Mouse (Mus musculus): ENCODE data around the gene Gm9789. TPM values are rescaled to one million over a fixed set of nuclear protein-coding genes. Genes with fewer than 3 reads are reported as not detected.
"Not testable (repeated sequence)": the region's sequence is repeated elsewhere in the genome, so short reads cannot be mapped to it uniquely, and the experiment has no call there.

Gm9789 gene
- not detected in 2 replicates for polyA plus RNA-seq (2014; fragmentation: Nextera tagmentation; extraction: Ambion mirVana)

DNA sequence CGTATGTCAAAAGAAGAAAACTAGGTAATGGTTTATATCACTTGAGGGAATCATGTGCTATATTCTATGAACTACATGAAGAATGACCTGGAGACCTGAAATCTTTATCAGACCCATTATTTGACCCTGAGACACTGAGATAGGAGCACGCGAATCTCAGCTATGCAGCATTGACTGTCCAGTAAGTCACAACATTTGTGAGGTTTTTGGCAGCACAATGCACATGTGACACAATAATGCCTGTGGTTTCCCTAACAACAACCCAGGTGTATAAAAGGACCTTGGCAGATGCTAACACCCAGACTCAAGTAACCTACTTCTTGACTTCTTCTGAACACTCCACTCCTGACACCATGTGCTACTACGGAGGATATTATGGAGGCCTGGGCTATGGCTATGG is at the start of gene Gm9789:
Gene Gm9789 (plus strand): TSS at position 301 of the 400 bp plus-strand sequence.
- Histone ChIP-seq H3K9me3 (ENCODE audit: control insufficient read depth, low read length) (0 out of 2 replicates have a peak, but pooled peaks cover 2% of the 10 kb centered on the region), H3K4me3 (ENCODE audit: low read depth, low read length) (no peak within 1 kb of the TSS), H3K36me3 (ENCODE audit: control insufficient read depth, insufficient read depth, low read length) (no peaks in the 10 kb centered on the region), H3K4me2 (no peak within 1 kb of the TSS), H3K27me3 (replicated peaks; ENCODE audit: control insufficient read depth, insufficient read depth, low read length) (no peaks in the 10 kb centered on the region), H3K27ac (ENCODE audit: low read depth, low read length) (no peak within 1 kb of the TSS), H3K4me1 (replicated peaks; ENCODE audit: control insufficient read depth, insufficient read depth, low read length) (no peaks in the 10 kb centered on the region), H3K9ac (ENCODE audit: low read depth, low read length) (no peak within 1 kb of the TSS)
- 77% methylated on average over 4 of the region's 4 CpGs for WGBS
- ATAC-seq (replicated peaks; ENCODE audit: low FRiP score) (no peak), DNase-seq (ENCODE audit: low spot score) (no peak)

DNA sequence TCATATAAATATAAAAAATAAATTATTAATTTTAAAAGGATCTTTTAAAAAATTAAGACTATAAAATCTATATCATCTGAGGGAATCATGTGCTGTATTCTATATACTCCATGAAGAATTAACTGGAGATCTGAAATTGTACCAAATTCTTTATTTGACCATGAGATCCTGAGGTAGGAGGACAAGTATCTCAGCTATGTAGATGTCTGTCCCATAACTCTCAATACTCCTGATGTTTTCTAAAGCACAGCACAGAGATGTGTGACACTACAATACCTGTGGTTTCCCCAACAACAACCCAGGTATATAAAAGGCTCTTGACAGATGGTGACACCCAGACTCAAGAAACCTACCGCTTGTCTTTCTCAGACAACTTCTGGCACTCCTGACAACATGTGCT is 17.2 kb upstream of the Gm9789 start, which contains the start of gene Gm6358:
Gene Gm6358 (plus strand): TSS at position 301 of the 400 bp plus-strand sequence.
- Histone ChIP-seq H3K36me3 (ENCODE audit: control insufficient read depth, insufficient read depth, low read length) (no peaks in the 10 kb centered on the region), H3K27me3 (replicated peaks; ENCODE audit: control insufficient read depth, insufficient read depth, low read length) (no peaks in the 10 kb centered on the region), H3K27ac (ENCODE audit: low read depth, low read length) (no peak within 1 kb of the TSS), H3K4me3 (ENCODE audit: low read depth, low read length) (no peak within 1 kb of the TSS), H3K4me2 (no peak within 1 kb of the TSS), H3K9me3 (ENCODE audit: control insufficient read depth, low read length) (no peaks in the 10 kb centered on the region), H3K4me1 (replicated peaks; ENCODE audit: control insufficient read depth, insufficient read depth, low read length) (no peaks in the 10 kb centered on the region), H3K9ac (ENCODE audit: low read depth, low read length) (no peak within 1 kb of the TSS)
- ATAC-seq (replicated peaks; ENCODE audit: low FRiP score) (no peak), DNase-seq (ENCODE audit: low spot score) (no peak)
- WGBS, result 94% methylated on average over 1 of the region's 1 CpGs

DNA sequence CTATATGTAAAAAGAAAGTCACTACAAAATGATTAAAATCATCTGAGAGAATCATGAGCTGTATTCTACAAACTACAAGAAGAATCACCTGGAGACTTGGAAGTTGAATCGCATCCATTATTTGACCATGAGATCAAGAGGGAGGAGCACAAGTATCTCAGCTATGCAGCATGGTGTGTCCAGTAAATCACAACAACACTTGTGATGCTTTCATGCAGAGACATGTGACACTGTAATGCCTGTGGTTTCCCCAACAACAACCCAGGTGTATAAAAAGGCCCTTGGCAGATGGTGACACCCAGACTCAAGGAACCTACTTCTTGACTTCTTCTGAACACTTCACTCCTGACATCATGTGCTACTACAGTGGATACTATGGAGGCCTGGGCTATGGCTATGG is 7.0 kb upstream of the Gm9789 start, which contains the start of gene Gm10061:
Gene Gm10061 (plus strand): TSS at position 301 of the 400 bp plus-strand sequence.
- Histone ChIP-seq H3K4me3 (ENCODE audit: low read depth, low read length) (no peak within 1 kb of the TSS), H3K9ac (ENCODE audit: low read depth, low read length) (no peak within 1 kb of the TSS), H3K4me2 (no peak within 1 kb of the TSS), H3K4me1 (replicated peaks; ENCODE audit: control insufficient read depth, insufficient read depth, low read length) (no peaks in the 10 kb centered on the region), H3K27me3 (replicated peaks; ENCODE audit: control insufficient read depth, insufficient read depth, low read length) (no peaks in the 10 kb centered on the region), H3K9me3 (ENCODE audit: control insufficient read depth, low read length) (0 out of 2 replicates have a peak, but pooled peaks cover 7% of the 10 kb centered on the region), H3K36me3 (ENCODE audit: control insufficient read depth, insufficient read depth, low read length) (no peaks in the 10 kb centered on the region), H3K27ac (ENCODE audit: low read depth, low read length) (no peak within 1 kb of the TSS)
- ATAC-seq (replicated peaks; ENCODE audit: low FRiP score) (no peak), DNase-seq (ENCODE audit: low spot score) (no peak)
- 91% methylated on average over 1 of the region's 1 CpGs for WGBS

DNA sequence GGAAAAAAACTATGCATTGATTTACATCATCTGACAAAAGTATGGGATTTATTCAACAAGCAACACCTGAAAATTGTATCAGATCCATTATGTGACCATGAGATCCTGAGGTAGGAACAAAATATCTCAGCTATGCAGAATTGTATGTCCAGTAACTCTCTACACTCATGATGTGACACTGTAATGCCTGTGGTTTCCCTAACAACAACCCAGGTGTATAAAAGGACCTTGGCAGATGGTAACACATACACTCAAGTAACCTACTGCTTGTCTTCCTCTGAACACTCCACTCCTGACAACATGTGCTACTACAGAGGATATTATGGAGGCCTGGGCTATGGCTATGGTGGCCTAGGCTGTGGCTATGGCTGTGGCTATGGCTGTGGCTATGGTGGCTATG is 11.4 kb downstream of the Gm9789 start, which contains the start of gene Gm7735:
Gene Gm7735 (plus strand): TSS at position 301 of the 400 bp plus-strand sequence.
- not testable (repeated sequence) for ATAC-seq (replicated peaks; ENCODE audit: low FRiP score)

DNA sequence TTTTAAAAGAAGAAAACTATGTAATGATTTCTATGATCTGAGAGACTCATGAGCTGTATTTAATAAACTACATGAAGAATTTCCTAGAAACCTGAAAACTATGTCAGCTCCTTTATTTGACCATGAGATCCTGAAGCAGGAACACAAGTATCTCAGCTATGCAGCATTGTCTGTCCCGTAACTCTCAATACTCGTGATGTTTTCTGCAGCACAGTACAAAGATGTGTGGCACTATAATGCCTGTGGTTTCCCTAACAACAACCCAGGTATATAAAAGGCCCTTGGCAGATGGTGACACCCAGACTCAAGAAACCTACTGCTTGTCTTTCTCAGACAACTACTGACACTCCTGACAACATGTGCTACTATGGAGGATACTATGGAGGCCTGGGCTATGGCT is 16.7 kb downstream of the Gm9789 start, which contains the start of gene 1110057P08Rik:
Gene 1110057P08Rik (plus strand): TSS at position 301 of the 400 bp plus-strand sequence.
- ATAC-seq (replicated peaks; ENCODE audit: low FRiP score) (no peak), DNase-seq (ENCODE audit: low spot score) (no peak)
- Histone ChIP-seq H3K27ac (ENCODE audit: low read depth, low read length) (no peak within 1 kb of the TSS), H3K9ac (ENCODE audit: low read depth, low read length) (no peak within 1 kb of the TSS), H3K4me1 (replicated peaks; ENCODE audit: control insufficient read depth, insufficient read depth, low read length) (no peaks in the 10 kb centered on the region), H3K27me3 (replicated peaks; ENCODE audit: control insufficient read depth, insufficient read depth, low read length) (no peaks in the 10 kb centered on the region), H3K4me2 (no peak within 1 kb of the TSS), H3K36me3 (ENCODE audit: control insufficient read depth, insufficient read depth, low read length) (no peaks in the 10 kb centered on the region), H3K9me3 (ENCODE audit: control insufficient read depth, low read length) (peaks cover 3% of the 10 kb centered on the region; the same call in 1 of the 2 replicates), H3K4me3 (ENCODE audit: low read depth, low read length) (no peak within 1 kb of the TSS)
- 76% methylated on average over 2 of the region's 2 CpGs for WGBS

More for the DNA sequence above, 11.4 kb downstream of the Gm9789 start, which contains the start of gene Gm7735:
- not testable (repeated sequence) for H3K9me3 ChIP-seq (ENCODE audit: control insufficient read depth, low read length); H3K4me3 ChIP-seq (ENCODE audit: low read depth, low read length); DNase-seq (ENCODE audit: low spot score); H3K36me3 ChIP-seq (ENCODE audit: control insufficient read depth, insufficient read depth, low read length); H3K27me3 ChIP-seq (replicated peaks; ENCODE audit: control insufficient read depth, insufficient read depth, low read length); H3K27ac ChIP-seq (ENCODE audit: low read depth, low read length); H3K4me1 ChIP-seq (replicated peaks; ENCODE audit: control insufficient read depth, insufficient read depth, low read length); H3K9ac ChIP-seq (ENCODE audit: low read depth, low read length); H3K4me2 ChIP-seq

DNA sequence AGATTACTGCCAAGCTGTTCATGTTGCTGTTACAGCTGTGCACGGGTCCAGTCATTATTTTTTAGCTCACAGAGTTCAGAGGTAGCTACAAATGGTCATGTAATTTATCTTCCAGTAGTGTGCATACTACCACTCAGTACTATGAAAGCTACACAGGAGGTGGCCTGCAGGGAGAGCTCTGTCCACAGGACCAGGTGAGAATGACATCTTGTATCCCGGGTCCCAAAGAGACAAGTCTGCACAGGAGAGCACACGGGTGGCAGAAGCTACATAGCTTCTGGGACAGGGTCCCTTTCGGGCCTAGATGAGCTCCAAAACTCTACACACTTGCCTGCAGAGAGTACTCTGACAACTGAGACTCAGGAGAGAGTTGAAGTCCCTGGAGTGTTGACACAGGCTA is 30.9 kb downstream of the Gm9789 start:
- no peak overlapping the region for H3K4me2 ChIP-seq
- no peaks in the 10 kb centered on the region for H3K36me3 ChIP-seq (ENCODE audit: control insufficient read depth, insufficient read depth, low read length)
- peaks cover 3% of the 10 kb centered on the region; the same call in 1 of the 2 replicates for H3K9me3 ChIP-seq (ENCODE audit: control insufficient read depth, low read length)
- ATAC-seq (replicated peaks; ENCODE audit: low FRiP score) (no peak), DNase-seq (ENCODE audit: low spot score) (no peak)
- WGBS, result 76% methylated on average over 4 of the region's 4 CpGs
- no peaks in the 10 kb centered on the region for H3K27me3 ChIP-seq (replicated peaks; ENCODE audit: control insufficient read depth, insufficient read depth, low read length)
- no peaks in the 10 kb centered on the region for H3K4me1 ChIP-seq (replicated peaks; ENCODE audit: control insufficient read depth, insufficient read depth, low read length)
- H3K9ac ChIP-seq (ENCODE audit: low read depth, low read length), result no peak overlapping the region
- H3K4me3 ChIP-seq (ENCODE audit: low read depth, low read length), result no peak overlapping the region
- no peak overlapping the region for H3K27ac ChIP-seq (ENCODE audit: low read depth, low read length)

DNA sequence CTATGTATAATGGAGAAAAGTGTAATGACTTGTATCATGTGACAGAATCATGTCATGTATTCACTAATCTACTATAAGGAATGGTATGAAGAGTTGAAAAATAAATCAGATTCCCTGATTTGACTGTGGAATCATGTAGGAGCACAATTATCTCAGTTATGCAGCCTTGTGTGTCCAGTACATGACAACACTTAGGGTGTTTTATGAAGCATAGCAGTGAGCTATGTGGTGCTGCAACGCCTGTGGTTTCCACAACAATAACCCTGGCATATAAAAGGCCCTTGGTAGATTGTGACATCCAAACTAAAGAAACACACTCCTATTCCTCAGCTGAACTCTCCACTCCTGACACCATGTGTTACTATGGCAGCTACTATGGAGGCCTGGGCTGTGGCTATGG is 47.8 kb downstream of the Gm9789 start, which contains the start of gene Krtap20-2:
Gene Krtap20-2 (plus strand): TSS at position 301 of the 400 bp plus-strand sequence.
- Histone ChIP-seq H3K36me3 (ENCODE audit: control insufficient read depth, insufficient read depth, low read length) (no peaks in the 10 kb centered on the region), H3K27ac (ENCODE audit: low read depth, low read length) (no peak within 1 kb of the TSS), H3K4me2 (no peak within 1 kb of the TSS), H3K27me3 (replicated peaks; ENCODE audit: control insufficient read depth, insufficient read depth, low read length) (no peaks in the 10 kb centered on the region), H3K4me3 (ENCODE audit: low read depth, low read length) (no peak within 1 kb of the TSS), H3K9ac (ENCODE audit: low read depth, low read length) (no peak within 1 kb of the TSS), H3K4me1 (replicated peaks; ENCODE audit: control insufficient read depth, insufficient read depth, low read length) (no peaks in the 10 kb centered on the region), H3K9me3 (ENCODE audit: control insufficient read depth, low read length) (no peaks in the 10 kb centered on the region)
- DNase-seq (ENCODE audit: low spot score) (no peak), ATAC-seq (replicated peaks; ENCODE audit: low FRiP score) (no peak)
- WGBS, result 71% methylated on average over 1 of the region's 1 CpGs

All from liver, embryonic 11.5 days (tissue).